Mouse (Mus musculus): ENCODE results near the gene Kcnk4.

The Kcnk4 gene

DNA sequence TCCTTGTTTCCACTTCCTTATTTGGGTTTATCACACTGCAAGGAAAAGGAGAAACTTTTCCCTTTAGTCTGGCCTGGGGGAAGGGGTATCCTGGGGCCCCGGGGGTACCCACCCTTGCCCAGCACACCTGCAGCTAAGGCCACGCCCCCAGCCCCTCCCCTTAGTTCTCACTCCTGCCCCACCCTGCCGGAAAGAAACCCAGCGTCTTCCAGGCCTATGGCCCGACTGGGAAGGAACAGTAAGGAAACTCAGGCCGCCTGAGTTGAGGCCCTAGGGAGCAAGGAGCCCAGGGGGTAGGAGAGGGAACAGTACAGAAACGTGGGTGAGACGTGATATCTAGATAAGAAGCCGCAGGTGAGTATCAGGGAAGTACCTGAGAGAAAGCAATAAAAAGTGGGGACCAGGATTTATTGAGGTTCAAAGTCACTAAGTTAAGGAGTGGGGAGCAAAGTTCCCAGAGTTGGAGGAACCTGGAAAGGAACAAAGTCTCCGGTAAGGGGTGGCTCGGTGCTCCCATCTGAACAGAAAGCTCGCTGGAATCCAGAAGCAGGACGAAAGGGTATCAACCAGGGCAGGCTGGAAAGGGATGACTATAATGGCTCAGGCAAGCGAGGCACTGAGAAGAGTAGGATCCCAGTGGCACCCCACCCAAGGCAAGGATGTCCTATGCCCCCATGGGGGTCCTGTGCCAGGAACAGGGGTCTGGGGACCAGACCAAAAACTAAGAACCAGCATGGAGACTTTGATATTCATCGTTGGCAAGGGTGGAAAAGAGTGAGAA lies 34.4 kb upstream of the Kcnk4 start:
- DNase-seq = peak; percentile 62 to 72

DNA sequence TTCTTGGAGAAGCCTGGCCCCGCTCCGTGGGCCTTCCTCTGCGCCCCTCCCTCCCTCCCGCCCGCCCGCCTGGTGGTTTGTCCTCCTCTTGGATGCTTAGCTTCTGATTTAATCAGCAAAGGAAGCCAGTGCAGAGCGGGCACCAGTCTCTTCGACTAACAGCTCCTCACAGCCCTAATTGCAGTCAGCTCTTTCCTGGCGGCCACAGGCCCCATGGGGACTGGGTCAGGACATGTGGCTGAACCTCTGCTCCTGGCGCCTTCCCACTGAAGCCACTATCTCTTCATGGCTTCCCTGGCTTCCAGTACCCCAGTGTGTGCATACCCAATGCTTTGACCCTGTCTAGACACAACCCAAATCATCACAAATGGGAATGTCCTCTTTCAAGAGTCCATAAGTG lies 22.1 kb upstream of the Kcnk4 start:
- no peak for DNase-seq

DNA sequence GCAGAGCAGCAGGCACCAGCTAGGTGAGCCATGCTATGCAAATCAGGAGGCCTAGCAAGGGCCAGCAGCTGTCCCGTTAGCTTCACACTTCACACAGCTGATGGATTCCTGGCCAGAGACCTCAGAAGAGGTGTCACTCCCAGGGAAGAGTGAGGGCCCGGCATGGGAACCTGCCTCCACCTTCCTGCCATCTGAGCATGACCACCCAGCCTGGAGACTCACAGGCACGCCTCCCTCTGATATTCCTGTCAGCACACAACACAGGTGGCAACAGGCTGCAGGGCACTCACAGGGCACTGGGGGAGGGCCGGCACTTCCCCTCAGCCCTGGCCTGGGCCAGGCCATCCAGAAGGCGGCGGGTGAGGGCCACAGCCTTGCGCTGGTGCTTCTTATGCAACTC lies 21.1 kb upstream of the Kcnk4 start:
- DNase-seq = no peak

DNA sequence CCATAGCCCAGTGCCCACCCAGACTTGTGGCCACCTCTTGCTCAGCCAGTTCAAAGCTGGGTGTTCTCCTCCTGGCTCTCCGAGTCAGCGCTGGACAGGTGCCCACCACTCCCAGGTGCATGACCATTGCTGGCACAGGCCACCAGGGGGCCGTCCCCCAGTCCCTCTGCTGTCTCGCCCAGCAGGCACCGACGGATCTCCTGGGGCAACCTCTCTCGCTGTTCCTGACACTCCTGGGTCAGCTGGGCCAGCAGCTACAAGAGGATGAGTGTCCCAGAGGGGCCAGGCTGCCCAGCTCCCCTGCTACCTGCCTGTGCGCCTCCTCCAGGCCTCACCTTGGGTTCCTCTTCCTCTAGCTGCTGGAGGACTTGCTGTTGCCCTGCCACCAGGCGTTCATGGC lies 19.7 kb upstream of the Kcnk4 start:
- peak; percentile 81 to 87 for DNase-seq

DNA sequence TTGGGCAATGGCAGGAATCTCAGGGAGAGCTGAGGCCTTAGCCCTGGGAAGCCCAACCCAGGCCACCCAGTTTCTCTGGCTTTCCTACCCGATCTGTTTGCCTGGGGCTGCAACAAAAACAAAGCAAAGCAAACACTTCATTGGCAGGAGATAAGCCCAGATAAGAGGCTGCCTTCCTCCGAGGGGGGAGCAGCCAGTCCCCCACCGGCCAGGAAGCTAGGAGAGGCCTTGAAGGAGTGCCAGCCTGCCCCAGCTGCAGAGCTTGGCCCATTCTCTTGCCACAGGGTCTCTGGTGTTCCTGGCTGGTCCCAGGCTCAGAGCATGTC lies 18.4 kb upstream of the Kcnk4 start:
- DNase-seq = peak; percentile 89 to 93

DNA sequence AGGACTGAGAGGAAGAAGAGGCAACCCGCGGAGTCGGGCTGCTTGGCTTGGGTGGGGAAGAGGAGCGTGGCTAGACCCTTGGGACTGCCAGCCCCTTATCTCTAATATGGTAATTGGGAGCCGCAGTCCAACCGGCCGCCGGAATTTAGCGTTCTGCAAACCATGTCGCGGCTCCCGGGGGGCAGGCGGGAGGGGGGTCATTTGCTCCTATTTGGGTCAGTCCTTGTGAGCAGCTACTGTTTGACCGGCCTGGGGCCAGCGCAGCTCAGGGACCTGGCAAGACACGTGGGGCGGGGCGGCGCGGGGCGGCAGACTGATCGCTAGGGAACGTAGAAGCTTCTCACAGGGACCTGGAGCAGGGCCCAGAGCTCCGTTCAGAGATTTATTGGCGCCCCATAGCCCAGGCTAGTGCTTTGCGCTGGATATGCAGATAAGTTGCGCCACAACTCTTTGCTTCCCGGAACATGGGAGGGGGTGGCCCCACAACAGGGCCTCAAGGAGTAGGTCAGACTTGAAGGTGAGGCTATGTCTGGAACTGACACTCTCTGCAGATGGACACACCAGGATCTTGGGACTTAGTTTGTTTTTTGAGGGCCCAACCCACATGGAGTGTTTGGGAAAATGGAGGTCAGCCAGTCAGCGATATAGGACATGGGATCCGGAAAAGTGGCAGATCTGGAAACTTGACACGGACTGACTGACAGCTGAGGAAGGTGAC lies 17.8 kb upstream of the Kcnk4 start:
- DNase-seq = peak; percentile 85 to 88

DNA sequence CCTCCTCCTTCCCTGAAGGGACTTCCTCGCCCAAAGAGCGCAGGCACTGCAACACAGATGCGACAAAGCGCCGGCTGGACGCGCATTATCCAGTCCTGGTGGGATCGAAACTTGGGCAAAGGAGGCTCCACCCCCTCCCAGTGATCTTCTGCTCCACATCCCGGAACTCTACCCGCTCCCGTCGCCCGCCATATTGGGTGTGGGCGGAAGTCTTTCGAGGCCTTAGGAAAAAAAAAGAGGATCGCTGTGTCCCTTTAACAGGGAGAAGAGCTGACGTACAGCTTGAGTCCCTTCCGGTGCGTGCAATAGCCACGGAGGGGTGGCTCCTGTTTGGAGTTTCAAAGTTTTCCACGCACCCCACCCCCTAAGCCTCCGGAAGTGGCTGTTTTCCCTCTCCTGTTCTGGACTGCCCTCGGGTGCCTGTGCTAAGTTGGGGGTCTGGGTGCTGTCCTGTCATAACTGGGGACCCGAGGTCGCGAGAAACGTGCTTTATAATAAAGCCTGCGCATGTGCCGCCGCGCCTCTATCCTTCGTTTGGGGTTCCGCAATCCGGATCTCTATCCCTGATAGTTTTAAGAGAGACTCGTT lies 17.2 kb upstream of the Kcnk4 start:
- DNase-seq = peak; percentile 98

DNA sequence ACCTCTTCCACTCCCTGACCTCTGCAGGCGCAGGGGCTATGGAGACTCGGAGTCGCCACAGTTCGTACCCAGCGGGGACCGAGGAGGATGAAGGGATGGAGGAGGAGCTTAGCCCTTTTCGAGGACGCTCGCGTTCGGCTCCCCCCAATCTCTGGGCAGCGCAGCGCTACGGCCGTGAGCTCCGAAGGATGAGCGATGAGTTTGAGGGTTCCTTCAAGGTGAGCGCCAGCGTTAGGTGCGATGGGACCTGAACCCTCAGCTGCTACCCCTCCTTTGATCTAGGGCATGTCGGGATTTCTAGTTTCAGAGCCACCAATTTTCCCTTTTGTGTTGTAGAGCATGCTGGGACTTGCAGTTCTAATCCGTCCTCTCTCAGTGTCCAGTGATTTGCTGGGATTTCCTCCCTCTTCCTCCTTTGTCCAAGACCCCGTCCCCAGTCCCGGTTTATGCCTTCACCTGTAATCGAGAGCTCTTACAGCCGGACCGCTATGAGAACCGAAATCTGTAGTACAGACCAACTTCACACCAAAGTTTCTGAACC lies 16.4 kb upstream of the Kcnk4 start:
- peak; percentile 47 to 48 for DNase-seq

DNA sequence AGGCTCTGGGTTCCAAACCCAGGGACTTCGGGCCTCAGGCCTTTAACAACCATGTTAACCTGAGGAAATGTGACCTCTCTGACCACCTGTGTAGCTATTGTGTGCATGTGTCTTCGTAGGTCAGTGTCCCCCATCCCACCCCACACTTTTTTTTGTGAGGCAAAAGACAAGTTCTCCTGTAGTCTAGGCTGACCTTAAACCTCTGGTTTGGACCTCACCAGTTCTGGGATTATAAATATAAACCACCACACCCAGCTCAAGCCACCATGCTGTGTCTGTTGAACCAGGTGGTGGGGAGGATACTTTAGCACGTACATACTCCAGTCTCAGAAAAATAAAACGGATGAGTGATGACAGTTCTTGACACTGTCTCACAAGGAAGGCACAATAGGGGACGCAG lies 15.6 kb upstream of the Kcnk4 start:
- no peak for DNase-seq

DNA sequence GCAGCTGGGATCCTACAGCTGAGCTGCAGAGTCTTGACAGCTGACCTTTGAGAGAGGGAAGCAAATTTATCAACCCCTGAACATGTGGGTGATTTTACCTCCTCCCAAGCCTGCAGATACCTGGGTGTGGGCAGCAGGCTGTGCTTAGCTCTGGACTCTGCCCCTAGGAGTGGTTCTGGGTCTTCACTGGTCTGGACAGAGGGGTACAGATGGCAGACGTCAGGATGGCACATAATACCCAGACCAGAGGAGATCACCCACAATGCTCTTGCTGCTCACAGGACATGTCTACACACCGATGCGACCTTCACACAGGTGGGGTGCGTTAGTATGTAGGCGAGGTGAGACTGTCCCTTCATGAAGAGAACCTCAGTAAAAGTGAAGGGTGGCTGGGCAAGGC lies 15.2 kb upstream of the Kcnk4 start:
- no peak for DNase-seq

DNA sequence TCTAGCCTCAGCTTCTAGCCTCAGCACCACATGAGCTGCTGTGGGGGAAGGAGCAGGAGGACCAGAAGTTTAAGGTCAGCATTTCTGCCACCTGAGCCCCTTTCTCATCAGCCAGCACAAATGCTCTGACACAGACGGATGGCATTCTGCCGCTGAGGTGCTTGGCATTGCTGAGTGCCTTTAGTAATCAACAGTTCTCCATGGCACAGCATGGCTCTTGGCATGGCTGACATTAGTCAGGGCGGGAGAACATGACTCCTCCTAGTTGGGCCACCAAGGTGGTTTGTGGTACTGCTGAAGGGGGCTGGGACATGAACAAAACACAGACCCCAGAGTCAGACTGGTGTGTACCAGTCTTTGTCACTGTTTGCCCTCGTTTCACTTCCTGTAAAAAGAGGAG lies 13.9 kb upstream of the Kcnk4 start:
- no peak for DNase-seq

DNA sequence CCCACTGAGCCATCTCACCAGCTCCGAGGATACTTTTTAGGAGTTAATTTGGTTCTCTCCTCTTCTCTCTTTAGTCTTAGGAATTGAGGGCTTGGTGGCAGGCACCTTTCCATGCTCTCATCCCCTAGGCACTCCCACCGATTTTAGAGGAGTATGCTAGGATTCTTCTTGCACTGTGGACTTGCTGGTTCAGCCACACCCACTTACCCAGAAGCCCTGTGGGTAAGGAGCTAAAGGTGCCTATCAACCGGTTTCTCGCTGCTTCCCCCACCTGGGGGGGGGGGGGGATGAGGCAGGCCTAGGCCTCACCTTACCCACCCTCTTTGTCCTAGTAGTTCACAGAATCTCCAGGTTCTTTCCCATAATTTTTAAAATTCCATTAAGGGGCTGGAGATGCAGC lies 13.4 kb upstream of the Kcnk4 start:
- DNase-seq = no peak

DNA sequence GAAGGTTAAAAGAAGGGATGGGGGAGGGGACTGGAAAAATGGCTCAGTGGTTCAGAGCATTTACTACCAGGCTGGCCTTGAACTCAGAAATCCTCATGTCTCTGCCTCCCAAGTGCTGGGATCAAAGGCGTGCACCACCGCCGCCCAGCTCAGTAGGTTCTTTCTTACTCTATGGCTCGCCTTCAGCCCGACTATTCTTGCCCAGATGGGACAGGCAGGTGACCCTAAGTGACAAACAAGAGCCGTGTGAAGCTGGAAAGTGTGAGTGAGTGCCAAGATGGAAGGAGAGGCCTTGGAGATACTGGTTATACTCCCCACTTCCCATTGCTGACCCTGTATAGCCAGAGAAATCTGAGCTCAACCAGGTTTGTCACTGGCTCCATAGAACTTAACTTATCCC lies 9.4 kb upstream of the Kcnk4 start:
- DNase-seq = no peak

DNA sequence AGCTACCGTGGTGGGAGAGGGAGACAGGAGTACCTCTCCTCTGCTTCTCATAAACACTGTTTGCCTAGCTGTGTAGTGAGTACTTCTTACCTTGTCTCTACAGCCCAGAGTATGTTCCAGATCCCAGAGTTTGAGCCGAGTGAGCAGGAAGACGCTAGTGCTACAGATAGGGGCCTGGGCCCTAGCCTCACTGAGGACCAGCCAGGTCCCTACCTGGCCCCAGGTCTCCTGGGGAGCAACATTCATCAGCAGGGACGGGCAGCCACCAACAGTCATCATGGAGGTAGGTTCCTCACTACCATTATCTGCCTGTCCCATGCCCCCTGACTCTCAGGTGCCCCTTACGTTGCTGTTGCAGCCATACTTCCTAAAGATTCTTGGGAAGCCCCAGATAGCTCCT lies 8.4 kb upstream of the Kcnk4 start:
- DNase-seq = no peak

DNA sequence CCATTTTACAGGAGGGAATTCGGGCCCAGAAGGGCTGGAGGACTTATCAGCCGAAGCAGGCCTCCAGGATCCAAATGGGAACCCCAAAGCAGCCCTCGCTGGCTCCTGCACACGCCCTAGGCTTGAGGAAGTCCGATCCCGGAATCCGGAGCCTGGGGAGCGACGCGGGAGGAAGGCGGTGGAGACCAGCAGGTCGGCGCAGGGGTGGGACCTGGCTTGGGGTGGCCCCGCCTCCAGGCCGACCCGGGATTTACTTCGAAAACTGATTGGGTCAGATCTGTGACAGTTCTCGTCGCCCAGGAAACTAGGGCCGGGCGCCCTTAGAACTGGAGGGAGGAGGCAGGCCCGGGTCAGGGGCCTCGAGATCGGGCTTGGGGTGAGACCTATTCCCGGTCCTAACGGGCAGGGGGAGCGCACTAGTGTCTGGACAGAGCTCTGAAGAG lies 8.0 kb upstream of the Kcnk4 start, which contains the start of gene Gpr137:
TSS of gene Gpr137 (minus strand) at position 232 of the 443 bp plus-strand sequence.
- peak; percentile 98 to 99 for DNase-seq

DNA sequence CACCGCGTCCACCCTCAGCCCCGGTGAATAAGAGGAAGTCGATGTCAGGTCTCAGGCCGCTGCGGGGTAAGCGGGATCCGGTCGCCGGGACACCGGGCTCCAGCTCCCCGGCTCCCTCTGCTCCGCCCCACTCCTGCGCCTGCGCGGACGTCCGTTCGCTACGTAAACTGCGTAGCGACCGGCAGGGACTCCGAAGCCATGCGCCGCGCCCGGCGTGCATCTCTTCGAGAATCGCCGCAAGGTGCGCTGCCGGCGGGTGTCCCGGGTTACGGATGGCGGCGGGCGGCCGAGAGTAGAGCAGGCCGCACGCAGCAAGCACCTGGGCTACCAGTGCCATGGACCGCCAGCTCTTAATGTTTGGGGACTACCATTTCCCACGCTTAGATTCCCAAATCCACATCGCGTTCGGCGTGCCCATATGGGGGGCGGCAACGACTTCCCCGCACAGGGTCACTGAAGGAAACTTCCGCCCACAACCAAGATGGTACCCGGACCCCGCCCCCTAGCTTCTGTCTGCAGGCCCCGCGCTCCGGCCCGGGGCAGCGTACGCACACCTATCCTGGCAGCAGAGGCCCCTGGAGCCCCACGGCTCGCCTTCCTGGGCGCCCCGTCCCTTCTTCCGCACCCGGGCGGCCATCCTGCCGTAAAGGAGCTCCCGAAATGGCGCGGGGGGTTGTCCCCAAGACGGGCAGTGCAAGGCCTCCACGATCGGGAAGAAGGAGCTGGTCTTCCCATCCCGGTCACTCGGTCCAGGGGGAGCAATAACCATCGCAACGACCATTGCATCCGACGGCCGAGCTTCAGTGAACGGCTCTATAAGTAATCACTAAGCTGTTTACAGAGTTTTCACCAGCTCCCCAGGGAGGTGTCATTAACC lies 7.3 kb upstream of the Kcnk4 start, which contains the start of gene Bad:
TSS of gene Bad (plus strand) at position 490 of the 877 bp plus-strand sequence.
- DNase-seq = peak; percentile 91 to 94

DNA sequence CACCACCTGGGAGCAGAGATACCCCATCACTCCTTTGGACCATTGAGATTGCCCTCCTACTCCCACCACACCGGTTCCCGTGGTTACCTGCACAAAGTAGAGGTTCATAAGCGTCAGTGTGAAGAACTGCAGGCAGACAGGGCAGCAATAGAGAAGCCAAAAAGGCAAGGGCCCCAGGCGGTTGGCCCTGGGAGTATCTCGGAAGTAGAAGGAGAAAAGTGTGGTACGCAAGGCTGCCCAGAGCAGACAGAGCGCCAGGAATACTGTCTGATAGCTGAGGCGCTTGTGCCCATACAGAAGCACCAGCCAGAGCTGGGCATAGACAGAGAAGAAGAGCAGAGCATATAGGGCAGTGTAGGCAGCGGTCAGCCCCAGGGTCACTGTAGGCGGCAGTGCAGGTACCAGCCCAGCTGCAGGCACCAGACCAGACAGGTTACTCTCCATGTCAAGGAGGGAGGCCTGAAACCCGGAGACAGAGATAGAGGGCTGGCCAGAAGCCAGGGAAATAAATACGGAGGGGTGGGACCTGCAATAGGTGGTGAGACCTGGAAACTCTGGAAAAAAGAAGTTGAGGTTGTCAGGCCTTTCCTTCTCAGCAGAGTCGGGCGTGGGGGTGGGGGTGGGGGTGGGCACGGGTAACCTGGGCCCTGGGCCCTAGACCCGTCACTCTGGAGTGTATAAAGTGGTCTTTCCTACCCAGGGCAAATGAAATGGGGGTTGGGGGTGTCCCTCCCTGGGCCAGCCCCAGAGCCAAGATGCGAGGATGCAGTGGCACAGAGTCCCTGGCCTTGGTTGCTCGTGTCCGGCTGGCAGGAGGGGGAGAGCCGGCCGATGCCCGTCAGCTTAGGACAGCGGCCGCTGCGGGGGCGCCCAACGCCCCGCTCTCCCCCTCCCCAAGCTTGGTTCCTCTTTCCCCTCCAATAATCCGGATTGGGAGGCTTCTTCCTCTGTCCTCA lies 6.4 kb upstream of the Kcnk4 start:
- no peak for DNase-seq

DNA sequence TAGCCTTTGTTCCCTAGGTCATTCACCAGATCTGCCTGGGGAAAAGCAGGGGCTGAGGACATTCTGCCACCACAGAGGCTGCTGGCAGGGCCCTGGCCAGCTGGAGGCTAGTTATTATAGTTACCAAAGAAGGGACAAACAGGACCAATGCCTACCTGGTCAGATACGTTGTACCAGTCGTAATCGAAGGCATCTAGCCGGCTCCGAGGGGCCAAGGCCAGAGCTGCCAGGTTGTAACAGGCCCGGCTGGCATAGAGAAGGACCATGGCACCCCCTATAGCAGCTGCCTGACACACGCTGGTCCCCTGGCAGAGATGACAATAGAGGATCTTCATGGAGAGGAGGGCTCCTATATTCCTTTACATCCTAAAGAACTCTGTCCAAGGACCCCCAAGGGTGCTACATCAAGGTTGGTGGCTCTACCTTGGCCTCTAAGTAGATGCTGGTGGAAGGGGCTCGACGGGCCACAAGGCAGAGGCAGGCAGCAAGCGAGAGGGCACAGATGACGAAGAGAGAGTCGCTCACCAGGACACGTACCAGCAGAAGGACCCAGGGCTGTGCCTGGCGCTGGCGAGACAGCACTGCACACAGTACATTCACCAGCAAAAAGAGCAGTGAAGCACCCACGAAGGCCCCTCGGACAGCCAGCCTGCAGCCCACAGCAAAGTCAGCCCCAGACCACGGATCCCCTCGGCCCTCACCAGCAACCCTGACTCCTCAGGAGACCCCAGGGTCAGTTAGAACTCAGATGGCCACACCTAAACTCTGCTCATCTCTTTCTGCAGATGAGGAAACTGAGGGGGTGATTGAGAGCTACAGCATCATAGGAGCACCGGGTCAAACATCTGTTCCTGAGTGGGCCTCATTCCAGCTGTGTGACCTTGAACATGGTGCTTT lies 5.0 kb upstream of the Kcnk4 start:
- no peak for DNase-seq

DNA sequence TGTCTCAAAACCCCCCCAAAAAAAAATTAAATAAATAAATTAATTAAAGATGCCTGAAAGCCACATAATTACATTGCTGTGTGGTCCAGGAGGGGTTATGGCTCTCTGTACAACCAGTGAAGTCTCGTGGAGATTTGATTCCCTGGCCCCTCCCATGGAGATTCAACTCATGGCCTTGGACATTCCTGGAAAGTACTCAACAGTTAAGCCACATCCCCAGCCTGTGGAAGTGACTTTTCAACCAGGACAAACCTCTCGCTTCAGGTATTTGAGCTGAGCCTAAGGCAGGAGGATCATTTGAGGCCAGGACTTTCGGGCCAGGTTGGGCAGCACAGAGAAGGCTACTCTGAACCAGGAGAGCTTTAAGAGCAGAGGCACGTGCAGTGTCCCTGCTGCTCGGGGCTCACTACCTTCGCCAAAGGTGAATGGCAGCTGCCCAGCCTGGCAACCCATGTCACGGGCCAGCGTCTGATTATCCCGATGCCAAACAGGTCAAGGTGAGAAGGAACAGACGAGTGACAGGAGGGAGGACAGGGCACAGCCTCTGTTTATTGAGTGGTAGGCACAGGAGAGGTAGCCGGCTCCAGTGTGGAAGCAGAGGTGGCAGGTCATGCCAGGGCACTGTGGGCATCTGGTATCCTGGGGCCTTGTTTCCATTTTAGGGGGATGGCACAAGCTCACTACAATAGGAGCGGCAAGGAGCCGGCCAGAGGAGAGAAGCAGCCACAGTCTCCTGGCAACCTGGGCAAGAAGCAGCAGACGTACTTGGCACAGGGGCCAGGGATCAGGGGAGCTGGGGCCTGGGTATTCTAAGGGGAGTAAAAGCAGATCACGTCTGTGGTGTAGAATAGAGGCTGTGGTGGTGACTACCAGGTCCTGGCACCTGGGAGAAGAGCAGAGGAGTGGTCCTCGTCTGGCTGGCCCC lies 3.5 kb upstream of the Kcnk4 start:
- DNase-seq = no peak

Data from lung, adult 18-20 months (tissue).